Mouse (Mus musculus) MEL (cell line): ENCODE measurements at regions not wholly inside any gene's neighbourhood (a gene's known extent, or its start where the extent isn't known, plus 50 kb on each side); places are given as distances from the start of the nearest gene placed in this dataset.

Source experiments
- CTCF ChIP-seq, 3 experiments: IDR thresholded peaks in 2 of 3; conservative IDR thresholded peaks in 1 of 3; 2 replicates each; pipeline ENCODE4 v1.5.1; 2011 to 2012; ENCODE audit warnings: low read length in 3 of 3, low read depth in 2 of 3, mild to moderate bottlenecking in 2 of 3, improper control_type of control experiment in 1 of 3, inconsistent platforms in 1 of 3, mixed read lengths in 1 of 3, moderate library complexity in 1 of 3; ENCODE audit not compliant: control insufficient read depth in 1 of 3, insufficient read depth in 1 of 3, poor library complexity in 1 of 3, severe bottlenecking in 1 of 3
- EP300 ChIP-seq, 2 experiments: IDR thresholded peaks; 2 replicates each; pipeline ENCODE4 v1.6.1; 2011; ENCODE audit warnings: improper control_type of control experiment in 2 of 2, low read length in 2 of 2, low read depth in 1 of 2, mild to moderate bottlenecking in 1 of 2
- NELFE ChIP-seq: IDR thresholded peaks from 2 replicates; pipeline ENCODE4 v1.6.1; 2011; ENCODE audit warnings: low read depth, low read length, improper control_type of control experiment
- POLR2A ChIP-seq, 2 experiments: IDR thresholded peaks; 2 replicates each; pipeline ENCODE4 v1.6.1; 2011 to 2012; ENCODE audit warnings: low read length in 2 of 2, mild to moderate bottlenecking in 2 of 2, control low read depth in 1 of 2, improper control_type of control experiment in 1 of 2, low read depth in 1 of 2, moderate library complexity in 1 of 2; ENCODE audit not compliant: control insufficient read depth in 1 of 2, insufficient read depth in 1 of 2, poor library complexity in 1 of 2
- ZNF384 ChIP-seq: IDR thresholded peaks from 2 replicates; pipeline ENCODE4 v1.6.1; 2012; ENCODE audit warnings: low read depth, mild to moderate bottlenecking, inconsistent platforms, low read length, improper control_type of control experiment

- TF ChIP-seq POLR2A (IDR thresholded peaks at IDR 0.05; ENCODE audit: control insufficient read depth in 1 of 2, insufficient read depth in 1 of 2, low read depth in 1 of 2, low read length in 2 of 2, poor library complexity in 1 of 2) (no peak), EP300 (IDR thresholded peaks at IDR 0.05; ENCODE audit: low read depth in 1 of 2, low read length in 2 of 2) (peak; percentile 94 to 96), NELFE (no peak), CTCF (IDR thresholded peaks at IDR 0.05 in 2 of 3, conservative IDR thresholded peaks at IDR 0.05 in 1 of 3; ENCODE audit: control insufficient read depth in 1 of 3, insufficient read depth in 1 of 3, low read depth in 2 of 3, low read length in 3 of 3, poor library complexity in 1 of 3, severe bottlenecking in 1 of 3) (no peak), ZNF384 (no peak)
These were observed 67.5 kb upstream of the Pgr start for GRCm38 (mm10) chr9:8832150-8832549.
